Mouse (Mus musculus) granulocyte monocyte progenitor cell, adult 5-6 weeks (primary cell): ENCODE results near the gene Gm29554. TPM values are rescaled to one million over a fixed set of nuclear protein-coding genes. Genes with fewer than 3 reads are reported as not detected.
"Not testable (repeated sequence)": the region's sequence is repeated elsewhere in the genome, so short reads cannot be mapped to it uniquely, and the experiment has no call there.

Experiments
- ATAC-seq: replicated peaks from 2 replicates; pipeline ENCODE4 v1.8.0; 2016; ENCODE audit warnings: mild to moderate bottlenecking, moderate TSS enrichment, inconsistent platforms; ENCODE audit not compliant: poor library complexity, severe bottlenecking
- total RNA-seq, 2 experiments: library from RNA; stranded (forward) in 1 of 2; stranded (reverse) in 1 of 2; fragments of 200-712, 200-1000 nt in 1 of 2; fragments of >200 nt in 1 of 2; fragmentation: Nextera tagmentation in 1 of 2; gene quantifications; 2 replicates each; pipeline ENCODE4 v1.2.3; 2014 to 2017

The Gm29554 gene
- total RNA-seq (2014; fragmentation: Nextera tagmentation) (not detected in 2 replicates), total RNA-seq (2017) (not detected in 2 replicates)

GRCm38 (mm10) chrY:12273632-12274031 lies at the start of gene Gm29554:
Gene Gm29554 (plus strand): TSS chrY:12273932.
- ATAC-seq, result not testable (repeated sequence)

Other genes starting within 250 kb of the Gm29554 start
- gene Gm20812, start 108.0 kb downstream of the Gm29554 start, total RNA-seq (2014; fragmentation: Nextera tagmentation), result not detected in 2 replicates
- gene Gm20812, start 108.0 kb downstream of the Gm29554 start, total RNA-seq (2017), result not detected in 2 replicates